Mouse (Mus musculus) ES-Bruce4 (cell line): ENCODE data around the gene Celf5. TPM values are rescaled to one million over a fixed set of nuclear protein-coding genes. Genes with fewer than 3 reads are reported as not detected.

Source experiments
- H3K27ac ChIP-seq: 2 replicates; pipeline ENCODE4 v1.5.1; 2012; ENCODE audit warnings: low read length, inconsistent platforms; ENCODE audit not compliant: insufficient read depth
- H3K27me3 ChIP-seq: 2 replicates; pipeline ENCODE4 v1.6.1; 2012; ENCODE audit warnings: mild to moderate bottlenecking, low read length, inconsistent platforms; ENCODE audit not compliant: control insufficient read depth, poor library complexity, insufficient read depth, severe bottlenecking
- H3K36me3 ChIP-seq: 2 replicates; pipeline ENCODE4 v1.6.1; 2012; ENCODE audit warnings: inconsistent platforms, mild to moderate bottlenecking, low read length, moderate library complexity; ENCODE audit not compliant: control insufficient read depth, poor library complexity, insufficient read depth, severe bottlenecking
- H3K4me1 ChIP-seq: one replicate; pipeline ENCODE4 v1.8.1; 2011; ENCODE audit warnings: low read length; ENCODE audit not compliant: control insufficient read depth, insufficient read depth
- H3K4me3 ChIP-seq: 2 replicates; pipeline ENCODE4 v1.5.1; 2011; ENCODE audit warnings: low read depth, mild to moderate bottlenecking, low read length
- H3K9ac ChIP-seq: 2 replicates; pipeline ENCODE4 v1.6.1; 2012; ENCODE audit warnings: low read depth, mild to moderate bottlenecking, inconsistent platforms; ENCODE audit not compliant: poor library complexity, severe bottlenecking
- H3K9me3 ChIP-seq: replicated peaks from 2 replicates; pipeline ENCODE4 v1.6.1; 2012; ENCODE audit warnings: mild to moderate bottlenecking, low read length, inconsistent platforms; ENCODE audit not compliant: control insufficient read depth, poor library complexity, insufficient read depth, severe bottlenecking
- CTCF ChIP-seq: IDR thresholded peaks from one replicate; pipeline ENCODE4 v1.8.1; 2011; ENCODE audit warnings: low read depth, low read length
- EP300 ChIP-seq: IDR thresholded peaks from 2 replicates; pipeline ENCODE4 v1.6.1; 2011; ENCODE audit warnings: low read depth, low read length; ENCODE audit not compliant: insufficient read depth
- POLR2A ChIP-seq: IDR thresholded peaks from one replicate; pipeline ENCODE4 v1.8.1; 2011; ENCODE audit warnings: low read length; ENCODE audit not compliant: insufficient read depth
- polyA plus RNA-seq: library from polyadenylated mRNA; stranded (reverse); fragments of >200 nt; gene quantifications from 2 replicates; pipeline ENCODE4 v1.2.4, GENCODE M21; 2011; ENCODE audit warnings: low read depth; ENCODE audit not compliant: missing spikeins, insufficient read depth, insufficient read length

Gene Celf5
- polyA plus RNA-seq, 1 experiment, result 27.5 TPM

- TF ChIP-seq EP300 (no peak), CTCF (no peak), POLR2A (no peak)
- H3K4me1 ChIP-seq, result peaks cover 14% of the 10 kb centered on the region
- H3K9me3 ChIP-seq, result no peaks in the 10 kb centered on the region
- H3K27ac ChIP-seq, result no peak overlapping the region
- H3K4me3 ChIP-seq, result no peak overlapping the region
- no peak overlapping the region for H3K9ac ChIP-seq
- no peaks in the 10 kb centered on the region for H3K36me3 ChIP-seq
- H3K27me3 ChIP-seq, result no peaks in the 10 kb centered on the region
Measured at GRCm38 (mm10) chr10:81422191-81422590, 60.3 kb downstream of the Celf5 start.

- no peak overlapping the region for H3K9ac ChIP-seq
- no peaks in the 10 kb centered on the region for H3K27me3 ChIP-seq
- H3K4me1 ChIP-seq, result peaks cover 14% of the 10 kb centered on the region
- no peak overlapping the region for H3K4me3 ChIP-seq
- no peak overlapping the region for H3K27ac ChIP-seq
- no peak for TF ChIP-seq CTCF
- TF ChIP-seq POLR2A, result no peak
- no peak for TF ChIP-seq EP300
- no peaks in the 10 kb centered on the region for H3K36me3 ChIP-seq
- H3K9me3 ChIP-seq, result no peaks in the 10 kb centered on the region
Measured at GRCm38 (mm10) chr10:81421797-81422100, 60.8 kb downstream of the Celf5 start.

GRCm38 (mm10) chr10:81421041-81421796 is 61.3 kb downstream of the Celf5 start:
- peaks cover 14% of the 10 kb centered on the region for H3K4me1 ChIP-seq
- no peaks in the 10 kb centered on the region for H3K27me3 ChIP-seq
- no peak overlapping the region for H3K27ac ChIP-seq
- no peaks in the 10 kb centered on the region for H3K9me3 ChIP-seq
- H3K9ac ChIP-seq, result no peak overlapping the region
- H3K4me3 ChIP-seq, result no peak overlapping the region
- no peaks in the 10 kb centered on the region for H3K36me3 ChIP-seq
- TF ChIP-seq POLR2A (no peak), CTCF (no peak), EP300 (no peak)

- no peaks in the 10 kb centered on the region for H3K36me3 ChIP-seq
- H3K4me1 ChIP-seq, result peaks cover 22% of the 10 kb centered on the region
- no peak overlapping the region for H3K9ac ChIP-seq
- no peak overlapping the region for H3K27ac ChIP-seq
- peak overlapping the region; percentile 22; the same call in 1 of the 2 replicates for H3K4me3 ChIP-seq
- TF ChIP-seq POLR2A (no peak), EP300 (no peak), CTCF (no peak)
- no peaks in the 10 kb centered on the region for H3K9me3 ChIP-seq
- H3K27me3 ChIP-seq, result no peaks in the 10 kb centered on the region
Measured at GRCm38 (mm10) chr10:81420191-81420767, 62.2 kb downstream of the Celf5 start.

GRCm38 (mm10) chr10:81419111-81419928 is 63.2 kb downstream of the Celf5 start:
- H3K9me3 ChIP-seq, result no peaks in the 10 kb centered on the region
- H3K9ac ChIP-seq, result no peak overlapping the region
- no peak overlapping the region for H3K4me3 ChIP-seq
- no peak for TF ChIP-seq POLR2A
- TF ChIP-seq CTCF, result no peak
- TF ChIP-seq EP300, result no peak
- no peaks in the 10 kb centered on the region for H3K36me3 ChIP-seq
- no peak overlapping the region for H3K27ac ChIP-seq
- peaks cover 25% of the 10 kb centered on the region for H3K4me1 ChIP-seq
- no peaks in the 10 kb centered on the region for H3K27me3 ChIP-seq

GRCm38 (mm10) chr10:81418216-81419070 is 64.1 kb downstream of the Celf5 start:
- Histone ChIP-seq H3K27ac (no peak overlapping the region), H3K36me3 (no peaks in the 10 kb centered on the region), H3K4me3 (no peak overlapping the region), H3K4me1 (peaks cover 27% of the 10 kb centered on the region), H3K9me3 (no peaks in the 10 kb centered on the region), H3K9ac (no peak overlapping the region), H3K27me3 (no peaks in the 10 kb centered on the region)
- TF ChIP-seq EP300 (no peak), POLR2A (no peak), CTCF (no peak)
